Mouse (Mus musculus) heart, postnatal 0 days (tissue): ENCODE results near the gene Tlx2.

Source experiments
- CTCF ChIP-seq: IDR thresholded peaks from 2 replicates; pipeline ENCODE4 v1.5.1; 2016; ENCODE audit warnings: antibody characterized with exemption, control low read depth, low read depth
- EP300 ChIP-seq: IDR thresholded peaks from 2 replicates; pipeline ENCODE4 v1.6.1; 2016; ENCODE audit warnings: antibody characterized with exemption, low read depth

- TF ChIP-seq CTCF, result no peak
- TF ChIP-seq EP300, result no peak
These were observed 49.6 kb upstream of the Tlx2 start for GRCm38 (mm10) chr6:83119734-83120051.
